Mouse (Mus musculus): ENCODE measurements at regions not wholly inside any gene's neighbourhood (a gene's known extent, or its start where the extent isn't known, plus 50 kb on each side); places are given as distances from the start of the nearest gene placed in this dataset.

DNA sequence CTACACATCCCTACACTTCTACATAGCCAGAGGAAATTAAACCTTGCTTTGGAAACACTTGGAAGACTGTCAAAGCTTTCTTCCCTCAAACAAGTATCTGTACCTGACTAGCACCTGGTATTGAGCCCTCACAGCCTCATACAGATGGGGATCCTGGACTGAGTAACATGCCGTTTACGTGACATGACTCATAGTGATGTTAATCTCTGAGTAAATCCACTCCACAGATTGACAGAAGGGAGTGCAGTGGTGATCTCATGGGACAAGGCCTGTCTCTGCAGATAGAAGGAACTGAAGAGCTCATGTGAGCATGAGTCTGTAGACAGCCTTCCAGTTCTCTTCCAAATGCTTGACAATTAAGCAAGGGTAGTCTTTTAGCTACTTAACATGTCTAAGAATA lies 141.8 kb upstream of the Ccnd2 start:
- 90% methylated on average over 2 of the region's 2 CpGs for WGBS
- H3K4me3 ChIP-seq (replicated peaks; ENCODE audit: insufficient read depth, low read depth, low read length) = no peak overlapping the region
- no peak for DNase-seq
- no peak overlapping the region for H3K27ac ChIP-seq (ENCODE audit: insufficient read depth, low read length)
- H3K27me3 ChIP-seq (ENCODE audit: control insufficient read depth, insufficient read depth, low read length) = no peaks in the 10 kb centered on the region
- no peaks in the 10 kb centered on the region for H3K4me1 ChIP-seq (ENCODE audit: control insufficient read depth, insufficient read depth, low read length)
- no peak for TF ChIP-seq CTCF (IDR thresholded peaks at IDR 0.05; ENCODE audit: borderline replicate concordance, insufficient read depth, low read depth, low read length)
- TF ChIP-seq POLR2A (IDR thresholded peaks at IDR 0.05; ENCODE audit: borderline replicate concordance, insufficient read depth, low read length) = no peak

DNA sequence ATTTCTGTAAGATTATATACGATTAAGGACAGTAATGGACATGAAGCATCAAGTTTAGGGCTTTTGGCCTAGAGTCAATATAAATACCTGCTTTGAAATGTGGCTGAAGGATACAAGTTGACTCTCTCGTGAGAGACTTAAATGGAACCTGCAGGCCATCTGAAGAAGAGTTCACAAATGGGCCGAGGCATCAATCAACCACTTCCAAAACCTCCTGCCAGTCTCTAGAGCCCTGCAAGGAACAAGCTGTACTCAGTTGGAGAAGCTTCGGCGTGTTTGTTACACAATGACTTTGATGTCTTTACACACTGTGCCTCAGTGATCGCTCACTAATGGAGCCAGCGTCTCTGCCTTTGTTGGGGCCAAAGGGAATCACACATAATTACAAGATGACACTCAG lies 146.1 kb upstream of the Ccnd2 start:
- DNase-seq = no peak
- Histone ChIP-seq H3K27me3 (ENCODE audit: control insufficient read depth, insufficient read depth, low read length) (no peaks in the 10 kb centered on the region), H3K27ac (ENCODE audit: insufficient read depth, low read length) (no peak overlapping the region), H3K4me1 (ENCODE audit: control insufficient read depth, insufficient read depth, low read length) (no peaks in the 10 kb centered on the region), H3K4me3 (replicated peaks; ENCODE audit: insufficient read depth, low read depth, low read length) (no peak overlapping the region)
- WGBS = 37% methylated on average over 7 of the region's 7 CpGs
- no peak for TF ChIP-seq POLR2A (IDR thresholded peaks at IDR 0.05; ENCODE audit: borderline replicate concordance, insufficient read depth, low read length)
- TF ChIP-seq CTCF (IDR thresholded peaks at IDR 0.05; ENCODE audit: borderline replicate concordance, insufficient read depth, low read depth, low read length) = no peak

- H3K27ac ChIP-seq (ENCODE audit: insufficient read depth, low read length) = no peak overlapping the region
- no peaks in the 10 kb centered on the region for H3K4me1 ChIP-seq (ENCODE audit: control insufficient read depth, insufficient read depth, low read length)
- no peaks in the 10 kb centered on the region for H3K27me3 ChIP-seq (ENCODE audit: control insufficient read depth, insufficient read depth, low read length)
- no peak for TF ChIP-seq CTCF (IDR thresholded peaks at IDR 0.05; ENCODE audit: borderline replicate concordance, insufficient read depth, low read depth, low read length)
- TF ChIP-seq POLR2A (IDR thresholded peaks at IDR 0.05; ENCODE audit: borderline replicate concordance, insufficient read depth, low read length) = no peak
- WGBS = 65% methylated on average over 9 of the region's 9 CpGs
- DNase-seq = no peak
- H3K4me3 ChIP-seq (replicated peaks; ENCODE audit: insufficient read depth, low read depth, low read length) = no peak overlapping the region
These were observed 135.2 kb upstream of the Parp11 start for GRCm38 (mm10) chr6:127311192-127312054.

DNA sequence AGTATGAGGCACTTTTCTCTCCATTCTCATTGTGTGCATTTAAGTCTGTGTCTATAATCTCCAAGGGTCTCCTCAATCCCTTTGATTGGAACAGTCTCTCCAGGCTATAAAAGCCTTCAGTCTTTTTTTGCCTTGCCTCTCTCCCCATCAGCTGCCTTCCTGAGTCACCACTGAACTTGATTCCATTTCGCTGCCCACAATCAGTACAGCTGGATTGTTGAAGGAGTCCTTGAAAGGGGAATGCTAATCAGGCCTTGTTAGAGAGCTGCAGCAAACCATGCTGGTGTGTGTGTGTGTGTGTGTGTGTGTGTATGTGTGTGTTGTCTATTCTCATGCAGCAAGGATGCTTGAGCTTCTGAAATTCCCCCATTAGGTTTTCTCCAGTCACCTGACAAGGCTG lies 129.3 kb upstream of the Parp11 start:
- Histone ChIP-seq H3K4me1 (ENCODE audit: control insufficient read depth, insufficient read depth, low read length) (no peaks in the 10 kb centered on the region), H3K27ac (ENCODE audit: insufficient read depth, low read length) (no peak overlapping the region), H3K4me3 (replicated peaks; ENCODE audit: insufficient read depth, low read depth, low read length) (no peak overlapping the region), H3K27me3 (ENCODE audit: control insufficient read depth, insufficient read depth, low read length) (no peaks in the 10 kb centered on the region)
- no peak for DNase-seq
- WGBS = 50% methylated on average over 1 of the region's 1 CpGs
- no peak for TF ChIP-seq CTCF (IDR thresholded peaks at IDR 0.05; ENCODE audit: borderline replicate concordance, insufficient read depth, low read depth, low read length)
- no peak for TF ChIP-seq POLR2A (IDR thresholded peaks at IDR 0.05; ENCODE audit: borderline replicate concordance, insufficient read depth, low read length)

GRCm38 (mm10) chr6:127318746-127319582 lies 127.7 kb upstream of the Parp11 start:
- H3K27me3 ChIP-seq (ENCODE audit: control insufficient read depth, insufficient read depth, low read length) = no peaks in the 10 kb centered on the region
- no peak overlapping the region for H3K27ac ChIP-seq (ENCODE audit: insufficient read depth, low read length)
- DNase-seq = no peak
- 43% methylated on average over 8 of the region's 8 CpGs for WGBS
- TF ChIP-seq POLR2A (IDR thresholded peaks at IDR 0.05; ENCODE audit: borderline replicate concordance, insufficient read depth, low read length) (no peak), CTCF (IDR thresholded peaks at IDR 0.05; ENCODE audit: borderline replicate concordance, insufficient read depth, low read depth, low read length) (no peak)
- H3K4me3 ChIP-seq (replicated peaks; ENCODE audit: insufficient read depth, low read depth, low read length) = no peak overlapping the region
- no peaks in the 10 kb centered on the region for H3K4me1 ChIP-seq (ENCODE audit: control insufficient read depth, insufficient read depth, low read length)

- TF ChIP-seq CTCF (IDR thresholded peaks at IDR 0.05; ENCODE audit: borderline replicate concordance, insufficient read depth, low read depth, low read length) (no peak), POLR2A (IDR thresholded peaks at IDR 0.05; ENCODE audit: borderline replicate concordance, insufficient read depth, low read length) (no peak)
- H3K4me1 ChIP-seq (ENCODE audit: control insufficient read depth, insufficient read depth, low read length) = no peaks in the 10 kb centered on the region
- no peak overlapping the region for H3K4me3 ChIP-seq (replicated peaks; ENCODE audit: insufficient read depth, low read depth, low read length)
- no peak overlapping the region for H3K27ac ChIP-seq (ENCODE audit: insufficient read depth, low read length)
- no peak for DNase-seq
- WGBS = 86% methylated on average over 4 of the region's 4 CpGs
- H3K27me3 ChIP-seq (ENCODE audit: control insufficient read depth, insufficient read depth, low read length) = no peaks in the 10 kb centered on the region
These were observed 126.0 kb upstream of the Parp11 start for GRCm38 (mm10) chr6:127320600-127320999.

DNA sequence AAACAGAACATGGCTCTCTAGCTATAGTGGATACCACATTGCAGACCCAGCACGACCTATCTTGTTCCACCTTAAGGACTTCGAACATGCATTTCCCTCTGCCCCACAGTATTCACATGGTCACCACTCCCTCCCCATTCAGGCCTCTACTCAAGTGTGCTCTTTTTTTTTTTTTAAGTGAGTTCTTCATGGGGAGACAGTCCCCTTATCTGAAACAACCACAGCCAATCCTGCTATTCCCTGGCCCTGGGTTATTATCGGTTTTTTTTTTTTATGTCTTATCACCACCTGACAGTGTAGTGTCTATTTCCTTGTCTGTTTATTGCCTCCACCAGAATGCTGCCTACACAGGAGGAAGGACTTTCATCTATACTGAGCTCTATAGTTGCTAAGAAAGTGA lies 125.6 kb upstream of the Parp11 start:
- WGBS = 92% methylated on average over 3 of the region's 3 CpGs
- DNase-seq = no peak
- Histone ChIP-seq H3K27ac (ENCODE audit: insufficient read depth, low read length) (no peak overlapping the region), H3K4me3 (replicated peaks; ENCODE audit: insufficient read depth, low read depth, low read length) (no peak overlapping the region), H3K4me1 (ENCODE audit: control insufficient read depth, insufficient read depth, low read length) (no peaks in the 10 kb centered on the region), H3K27me3 (ENCODE audit: control insufficient read depth, insufficient read depth, low read length) (no peaks in the 10 kb centered on the region)
- TF ChIP-seq CTCF (IDR thresholded peaks at IDR 0.05; ENCODE audit: borderline replicate concordance, insufficient read depth, low read depth, low read length) = no peak
- TF ChIP-seq POLR2A (IDR thresholded peaks at IDR 0.05; ENCODE audit: borderline replicate concordance, insufficient read depth, low read length) = no peak
